Mouse (Mus musculus) heart, embryonic 16.5 days (tissue): ENCODE data around the gene 1700022I11Rik. TPM values are rescaled to one million over a fixed set of nuclear protein-coding genes. Genes with fewer than 3 reads are reported as not detected.

ENCODE experiments used
- ATAC-seq: fragments of 200-750 bp; cut with Nextera tagmentation; replicated peaks from 2 replicates; pipeline ENCODE4 v1.8.0; 2017; ENCODE audit warnings: moderate number of reproducible peaks; ENCODE audit not compliant: insufficient read depth, low FRiP score; ENCODE audit errors: extremely low read depth
- H3K27ac ChIP-seq: fragments of 300-500 bp; sonication (generic); 2 replicates; pipeline ENCODE4 v1.5.1; 2014; ENCODE audit warnings: mild to moderate bottlenecking, low read length, control low read depth, moderate library complexity
- H3K27me3 ChIP-seq: fragments of 300-500 bp; sonication (generic); 2 replicates; pipeline ENCODE4 v1.6.1; 2014; ENCODE audit warnings: low read length, mixed read lengths; ENCODE audit not compliant: control insufficient read depth, insufficient read depth
- H3K36me3 ChIP-seq: fragments of 300-500 bp; sonication (generic); 2 replicates; pipeline ENCODE4 v1.6.1; 2014; ENCODE audit not compliant: control insufficient read depth, insufficient read depth
- H3K4me1 ChIP-seq: fragments of 300-500 bp; sonication (generic); 2 replicates; pipeline ENCODE4 v1.6.1; 2014; ENCODE audit warnings: low read length, mixed read lengths; ENCODE audit not compliant: control insufficient read depth, insufficient read depth
- H3K4me2 ChIP-seq: fragments of 300-500 bp; sonication (generic); 2 replicates; pipeline ENCODE4 v1.6.1; 2014; ENCODE audit warnings: low read depth, mild to moderate bottlenecking, control low read depth, low read length
- H3K4me3 ChIP-seq: fragments of 300-500 bp; sonication (generic); 2 replicates; pipeline ENCODE4 v1.5.1; 2014; ENCODE audit warnings: mild to moderate bottlenecking, control low read depth, low read length
- H3K9ac ChIP-seq: fragments of 300-500 bp; sonication (generic); 2 replicates; pipeline ENCODE4 v1.6.1; 2014; ENCODE audit warnings: low read length, control low read depth
- H3K9me3 ChIP-seq: fragments of 300-500 bp; sonication (generic); replicated peaks from 2 replicates; pipeline ENCODE4 v1.6.1; 2016; ENCODE audit warnings: low read length; ENCODE audit not compliant: control insufficient read depth
- WGBS: fragments of 180-500 bp; shearing (Covaris S2); extraction: QIAGEN DNeasy Blood & Tissue Kit; methylation state at CpG from one replicate; pipeline ENCODE4 v1.1.7; 2014; 5-methylcytosine and 5-hydroxymethylcytosine counted together
- polyA plus RNA-seq: library from polyadenylated mRNA; unstranded; fragments of >200 nt; fragmentation: Nextera tagmentation; extraction: Ambion mirVana; gene quantifications from 2 replicates; pipeline ENCODE4 v1.2.1, GENCODE M21; 2015

1700022I11Rik gene
- polyA plus RNA-seq, 1 experiment from 2014 or later = 1.4 TPM

GRCm38 (mm10) chr4:42933630-42934029 is 35.8 kb upstream of the 1700022I11Rik start:
- Histone ChIP-seq H3K4me3 (peak overlapping the region; percentile 39), H3K27me3 (no peaks in the 10 kb centered on the region), H3K4me2 (peak overlapping the region; percentile 64), H3K9me3 (no peaks in the 10 kb centered on the region), H3K36me3 (no peaks in the 10 kb centered on the region), H3K9ac (peak overlapping the region; percentile 68), H3K4me1 (peaks cover 23% of the 10 kb centered on the region), H3K27ac (peak overlapping the region; percentile 90)
- WGBS = 4% methylated on average over 22 of the region's 22 CpGs
- ATAC-seq = peak; percentile 75

GRCm38 (mm10) chr4:42941396-42941795 is 28.0 kb upstream of the 1700022I11Rik start:
- WGBS = 68% methylated on average over 7 of the region's 7 CpGs
- H3K27ac ChIP-seq = no peak overlapping the region
- H3K27me3 ChIP-seq = no peaks in the 10 kb centered on the region; the same call in 1 of the 2 replicates
- H3K9ac ChIP-seq = no peak overlapping the region
- H3K9me3 ChIP-seq = no peaks in the 10 kb centered on the region
- H3K4me1 ChIP-seq = no peaks in the 10 kb centered on the region
- no peaks in the 10 kb centered on the region for H3K36me3 ChIP-seq
- no peak overlapping the region for H3K4me3 ChIP-seq
- ATAC-seq = no peak
- no peak overlapping the region for H3K4me2 ChIP-seq

- H3K9ac ChIP-seq = no peak overlapping the region
- peaks cover 5% of the 10 kb centered on the region for H3K27me3 ChIP-seq
These were observed 26.1 kb upstream of the 1700022I11Rik start for GRCm38 (mm10) chr4:42943341-42943740.

GRCm38 (mm10) chr4:42944185-42944584 is 25.2 kb upstream of the 1700022I11Rik start:
- Histone ChIP-seq H3K4me3 (no peak overlapping the region), H3K27me3 (peaks cover 5% of the 10 kb centered on the region), H3K9me3 (no peaks in the 10 kb centered on the region), H3K27ac (no peak overlapping the region), H3K9ac (no peak overlapping the region), H3K36me3 (no peaks in the 10 kb centered on the region), H3K4me2 (no peak overlapping the region), H3K4me1 (peaks cover 4% of the 10 kb centered on the region)
- 76% methylated on average over 9 of the region's 9 CpGs for WGBS
- ATAC-seq = no peak

More at GRCm38 (mm10) chr4:42943341-42943740, 26.1 kb upstream of the 1700022I11Rik start:
- Histone ChIP-seq H3K27ac (no peak overlapping the region), H3K9me3 (no peaks in the 10 kb centered on the region), H3K36me3 (no peaks in the 10 kb centered on the region), H3K4me1 (no peaks in the 10 kb centered on the region), H3K4me2 (no peak overlapping the region), H3K4me3 (no peak overlapping the region)
- no peak for ATAC-seq
- 58% methylated on average over 5 of the region's 5 CpGs for WGBS

- H3K4me1 ChIP-seq = peaks cover 6% of the 10 kb centered on the region
- peaks cover 5% of the 10 kb centered on the region for H3K27me3 ChIP-seq
- H3K9ac ChIP-seq = no peak overlapping the region
- H3K9me3 ChIP-seq = no peaks in the 10 kb centered on the region
- ATAC-seq = no peak
- H3K4me2 ChIP-seq = no peak overlapping the region
- no peaks in the 10 kb centered on the region for H3K36me3 ChIP-seq
- 3% methylated on average over 6 of the region's 6 CpGs for WGBS
- H3K27ac ChIP-seq = no peak overlapping the region
- no peak overlapping the region for H3K4me3 ChIP-seq
These were observed 24.4 kb upstream of the 1700022I11Rik start for GRCm38 (mm10) chr4:42945043-42945442.

GRCm38 (mm10) chr4:42945445-42945844 is 24.0 kb upstream of the 1700022I11Rik start:
- H3K9ac ChIP-seq = no peak overlapping the region
- H3K4me1 ChIP-seq = peaks cover 8% of the 10 kb centered on the region
- no peak overlapping the region for H3K4me3 ChIP-seq
- WGBS = 79% methylated on average over 3 of the region's 3 CpGs
- no peak for ATAC-seq
- H3K27me3 ChIP-seq = peaks cover 5% of the 10 kb centered on the region
- no peak overlapping the region for H3K4me2 ChIP-seq
- no peaks in the 10 kb centered on the region for H3K36me3 ChIP-seq
- no peak overlapping the region for H3K27ac ChIP-seq
- no peaks in the 10 kb centered on the region for H3K9me3 ChIP-seq

- no peak for ATAC-seq
These were observed 23.5 kb upstream of the 1700022I11Rik start for GRCm38 (mm10) chr4:42945952-42946351.

GRCm38 (mm10) chr4:42946733-42947290 is 22.6 kb upstream of the 1700022I11Rik start:
- Histone ChIP-seq H3K27ac (no peak overlapping the region), H3K4me2 (no peak overlapping the region), H3K36me3 (no peaks in the 10 kb centered on the region), H3K9ac (no peak overlapping the region), H3K4me1 (peaks cover 22% of the 10 kb centered on the region), H3K4me3 (no peak overlapping the region), H3K27me3 (peaks cover 5% of the 10 kb centered on the region), H3K9me3 (no peaks in the 10 kb centered on the region)
- 54% methylated on average over 10 of the region's 10 CpGs for WGBS
- ATAC-seq = no peak

More at GRCm38 (mm10) chr4:42945952-42946351, 23.5 kb upstream of the 1700022I11Rik start:
- Histone ChIP-seq H3K36me3 (no peaks in the 10 kb centered on the region), H3K9me3 (no peaks in the 10 kb centered on the region), H3K27ac (no peak overlapping the region), H3K4me1 (peaks cover 13% of the 10 kb centered on the region), H3K4me3 (no peak overlapping the region), H3K9ac (no peak overlapping the region), H3K4me2 (no peak overlapping the region), H3K27me3 (peaks cover 5% of the 10 kb centered on the region)
- WGBS = 6% methylated on average over 5 of the region's 5 CpGs

- no peaks in the 10 kb centered on the region for H3K36me3 ChIP-seq
- no peaks in the 10 kb centered on the region for H3K9me3 ChIP-seq
- no peak overlapping the region for H3K4me3 ChIP-seq
- H3K9ac ChIP-seq = no peak overlapping the region
- H3K27ac ChIP-seq = no peak overlapping the region
- peaks cover 37% of the 10 kb centered on the region for H3K4me1 ChIP-seq
- ATAC-seq = no peak
- H3K27me3 ChIP-seq = peaks cover 5% of the 10 kb centered on the region
- 36% methylated on average over 13 of the region's 13 CpGs for WGBS
- H3K4me2 ChIP-seq = no peak overlapping the region; the same call in 1 of the 2 replicates
These were observed 20.9 kb upstream of the 1700022I11Rik start for GRCm38 (mm10) chr4:42948527-42948926.
